In genomic region chr6:146500206-146500605, GRCm38 (mm10) we compare ENCODE assay signal across 13 mouse cellular contexts. TPM values are rescaled to one million over a fixed set of nuclear protein-coding genes. Genes with fewer than 3 reads are reported as not detected.
DNase-seq lines count a peak whose midpoint lies in the region; ATAC-seq and TF ChIP-seq lines count a peak whose summit lies in the region.
"Had no signal": no experiment of that assay in that cellular context is flagged by ENCODE, and none has a peak within 500 bp of the region (broad histone marks: within the 10 kb centered on the region; RNA-seq: fewer than 3 reads in every experiment).

No protein-coding gene starts in this region.

- peak overlapping the region; percentile 81 for H3K4me3 ChIP-seq in heart, embryonic 13.5 days
- H3K4me3 ChIP-seq in lung, embryonic 14.5 days (ENCODE audit: low read depth, low read length): no peak overlapping the region
- peak overlapping the region; percentile 85 for H3K4me3 ChIP-seq in heart, embryonic 16.5 days (ENCODE audit: low read length)
- peak overlapping the region; percentile 71; the same call in 1 of the 2 replicates for H3K4me3 ChIP-seq in limb, embryonic 14.5 days (replicated peaks; ENCODE audit: low read length)
- no peak overlapping the region for H3K4me3 ChIP-seq in midbrain, embryonic 10.5 days
- H3K4me3 ChIP-seq: embryonic facial prominence, embryonic 12.5 days; neural tube, embryonic 12.5 days had no signal

- DNase-seq in heart, postnatal 10 days: no peak
- no peak for DNase-seq in lung, embryonic 14.5 days
- no peak for DNase-seq in lung, postnatal 4 days
- DNase-seq in limb, embryonic 14.5 days (ENCODE audit: low spot score): no peak
- no peak for DNase-seq in midbrain, embryonic 10.5 days (ENCODE audit: low spot score)
- DNase-seq in Muller cell, postnatal 12 days (ENCODE audit: inconsistent ontology term): no peak
- DNase-seq: cerebellum, adult 9-10 months; liver, embryonic 13.5 days; right cerebral cortex, adult 18-20 months had no signal

- peak overlapping the region; percentile 94 for H3K27ac ChIP-seq in heart, embryonic 13.5 days (replicated peaks)
- H3K27ac ChIP-seq in lung, embryonic 14.5 days (ENCODE audit: low read depth): no peak overlapping the region
- H3K27ac ChIP-seq in heart, embryonic 16.5 days (ENCODE audit: low read length): peak overlapping the region; percentile 94; the same call in 1 of the 2 replicates
- no peak overlapping the region for H3K27ac ChIP-seq in limb, embryonic 14.5 days (replicated peaks; ENCODE audit: low read depth, low read length)
- no peak overlapping the region for H3K27ac ChIP-seq in midbrain, embryonic 10.5 days (replicated peaks)
- H3K27ac ChIP-seq: embryonic facial prominence, embryonic 12.5 days; liver, embryonic 13.5 days; neural tube, embryonic 12.5 days had no signal

- no peak for TF ChIP-seq POLR2A in limb, embryonic 14.5 days (IDR thresholded peaks at IDR 0.05; ENCODE audit: borderline replicate concordance, extremely low read depth, insufficient read depth, insufficient read length)

- H3K36me3 ChIP-seq in heart, embryonic 13.5 days: no peaks in the 10 kb centered on the region
- no peaks in the 10 kb centered on the region for H3K36me3 ChIP-seq in lung, embryonic 14.5 days (ENCODE audit: insufficient read depth)
- no peaks in the 10 kb centered on the region for H3K36me3 ChIP-seq in heart, embryonic 16.5 days (ENCODE audit: control insufficient read depth, insufficient read depth)
- no peaks in the 10 kb centered on the region for H3K36me3 ChIP-seq in limb, embryonic 14.5 days (ENCODE audit: control insufficient read depth, insufficient read depth, low read length)
- H3K36me3 ChIP-seq in midbrain, embryonic 10.5 days: no peaks in the 10 kb centered on the region
- H3K36me3 ChIP-seq: embryonic facial prominence, embryonic 12.5 days; liver, embryonic 13.5 days; neural tube, embryonic 12.5 days had no signal

- peaks cover 47% of the 10 kb centered on the region for H3K4me1 ChIP-seq in heart, embryonic 13.5 days
- peaks cover 4% of the 10 kb centered on the region; the same call in 1 of the 2 replicates for H3K4me1 ChIP-seq in lung, embryonic 14.5 days (ENCODE audit: insufficient read depth)
- H3K4me1 ChIP-seq in heart, embryonic 16.5 days (ENCODE audit: control insufficient read depth, insufficient read depth, low read length): peaks cover 31% of the 10 kb centered on the region
- H3K4me1 ChIP-seq in limb, embryonic 14.5 days (ENCODE audit: control insufficient read depth, insufficient read depth, low read length): peaks cover 3% of the 10 kb centered on the region; the same call in 1 of the 2 replicates
- peaks cover 18% of the 10 kb centered on the region for H3K4me1 ChIP-seq in midbrain, embryonic 10.5 days

- H3K4me2 ChIP-seq in heart, embryonic 13.5 days: peak overlapping the region; percentile 94
- peak overlapping the region; percentile 96; the same call in 1 of the 2 replicates for H3K4me2 ChIP-seq in lung, embryonic 14.5 days
- peak overlapping the region; percentile 95 for H3K4me2 ChIP-seq in heart, embryonic 16.5 days (ENCODE audit: low read depth, low read length)
- H3K4me2 ChIP-seq in limb, embryonic 14.5 days (replicated peaks; ENCODE audit: low read depth, low read length, severe bottlenecking): peak overlapping the region; percentile 92

- H3K27me3 ChIP-seq in heart, embryonic 13.5 days (replicated peaks): no peaks in the 10 kb centered on the region; the same call in 1 of the 2 replicates
- H3K27me3 ChIP-seq in lung, embryonic 14.5 days (ENCODE audit: insufficient read depth, low read length): no peaks in the 10 kb centered on the region
- no peaks in the 10 kb centered on the region for H3K27me3 ChIP-seq in heart, embryonic 16.5 days (ENCODE audit: control insufficient read depth, insufficient read depth, low read length)
- no peaks in the 10 kb centered on the region for H3K27me3 ChIP-seq in limb, embryonic 14.5 days (ENCODE audit: control insufficient read depth, insufficient read depth, low read length)
- H3K27me3 ChIP-seq in midbrain, embryonic 10.5 days (ENCODE audit: low read depth, poor library complexity, severe bottlenecking): peaks cover 38% of the 10 kb centered on the region

- ATAC-seq in heart, embryonic 13.5 days (ENCODE audit: extremely low read depth, insufficient number of reproducible peaks, low FRiP score, low TSS enrichment): no peak
- ATAC-seq in lung, embryonic 14.5 days (ENCODE audit: insufficient read depth): no peak
- no peak for ATAC-seq in heart, embryonic 16.5 days (replicated peaks; ENCODE audit: extremely low read depth, insufficient read depth, low FRiP score)
- ATAC-seq in limb, embryonic 14.5 days (ENCODE audit: low FRiP score, low read depth): no peak

- TF ChIP-seq CTCF in lung, embryonic 14.5 days (IDR thresholded peaks at IDR 0.05; ENCODE audit: low read depth): no peak

- peak overlapping the region; percentile 91 for H3K9ac ChIP-seq in heart, embryonic 13.5 days
- no peak overlapping the region for H3K9ac ChIP-seq in lung, embryonic 14.5 days
- H3K9ac ChIP-seq in heart, embryonic 16.5 days (ENCODE audit: low read length): peak overlapping the region; percentile 97
- no peak overlapping the region for H3K9ac ChIP-seq in limb, embryonic 14.5 days (ENCODE audit: low read depth, low read length, severe bottlenecking)
- H3K9ac ChIP-seq: embryonic facial prominence, embryonic 12.5 days; liver, embryonic 13.5 days; neural tube, embryonic 12.5 days had no signal

- 57% methylated on average over 6 of the region's 6 CpGs for WGBS in heart, embryonic 13.5 days
- 65% methylated on average over 6 of the region's 6 CpGs for WGBS in lung, embryonic 14.5 days
- WGBS in heart, embryonic 16.5 days: 63% methylated on average over 6 of the region's 6 CpGs
- 72% methylated on average over 6 of the region's 6 CpGs for WGBS in limb, embryonic 14.5 days
- WGBS in midbrain, embryonic 10.5 days: 81% methylated on average over 6 of the region's 6 CpGs

- no peaks in the 10 kb centered on the region for H3K9me3 ChIP-seq in heart, embryonic 13.5 days
- no peaks in the 10 kb centered on the region for H3K9me3 ChIP-seq in lung, embryonic 14.5 days (ENCODE audit: low read depth, low read length)
- H3K9me3 ChIP-seq in heart, embryonic 16.5 days (replicated peaks; ENCODE audit: control insufficient read depth, low read length): no peaks in the 10 kb centered on the region
- H3K9me3 ChIP-seq in limb, embryonic 14.5 days (ENCODE audit: control insufficient read depth, low read length): no peaks in the 10 kb centered on the region
- H3K9me3 ChIP-seq in midbrain, embryonic 10.5 days (replicated peaks): no peaks in the 10 kb centered on the region
- H3K9me3 ChIP-seq: embryonic facial prominence, embryonic 12.5 days; liver, embryonic 13.5 days; neural tube, embryonic 12.5 days had no signal

- intact Hi-C loops in heart, postnatal 10 days (cut with DNase I): loop anchor here (5.0 kb wide), 2 partner anchors 42 to 142 kb away; partner anchors contain the start of genes Med21 and Tm7sf3

RNA-seq across cellular contexts. Expression of gene Itpr2, which starts 1.8 kb away (rescaled TPM):
- polyA plus RNA-seq in heart, embryonic 13.5 days (2015; fragmentation: Nextera tagmentation; extraction: Ambion mirVana): 31.2 and 31.4 TPM in 2 replicates
- 10 to 100 TPM; 31.5 to 41.9 TPM for total RNA-seq in heart, postnatal 10 days (2021)
- 12.8 and 13.1 TPM in 2 replicates for polyA plus RNA-seq in lung, embryonic 14.5 days (2014; fragmentation: Nextera tagmentation; extraction: Ambion mirVana)
- polyA plus RNA-seq in heart, embryonic 16.5 days (2015; fragmentation: Nextera tagmentation; extraction: Ambion mirVana): 39.4 and 49.4 TPM in 2 replicates
- 4.6 and 4.7 TPM in 2 replicates for polyA plus RNA-seq in limb, embryonic 14.5 days (2012; rRNA removed)
- polyA plus RNA-seq in limb, embryonic 14.5 days (2014; fragmentation: Nextera tagmentation; extraction: Ambion mirVana): 11.3 and 14.8 TPM in 2 replicates
- polyA plus RNA-seq in midbrain, embryonic 10.5 days (2016; fragmentation: Nextera tagmentation; extraction: Ambion mirVana): 4.4 and 5.2 TPM in 2 replicates

Comparison
In these comparisons a context has a peak if more than half of its experiments do, and no peak if none do; other contexts are left out.
1. H3K27ac ChIP-seq: peak in heart, embryonic 13.5 days (single experiment) and heart, embryonic 16.5 days (single experiment); none in lung, embryonic 14.5 days (single experiment), limb, embryonic 14.5 days (single experiment) and midbrain, embryonic 10.5 days (single experiment).
2. H3K4me3 ChIP-seq: peak in heart, embryonic 13.5 days (single experiment), heart, embryonic 16.5 days (single experiment) and limb, embryonic 14.5 days (single experiment); none in lung, embryonic 14.5 days (single experiment) and midbrain, embryonic 10.5 days (single experiment).
3. H3K9ac ChIP-seq: peak in heart, embryonic 13.5 days (single experiment) and heart, embryonic 16.5 days (single experiment); none in lung, embryonic 14.5 days (single experiment) and limb, embryonic 14.5 days (single experiment).
4. Peak in every context shown above with its lines, with median percentiles within 50 percentile points of each other: H3K4me2 ChIP-seq.